Mouse (Mus musculus): ENCODE data around the gene Hc. TPM values are rescaled to one million over a fixed set of nuclear protein-coding genes. Genes with fewer than 3 reads are reported as not detected.

Gene Hc
- polyA plus RNA-seq, 1 experiment from 2014 or later: 0.10 TPM

GRCm38 (mm10) chr2:34971080-34971888, 90.0 kb downstream of the Hc start:
- no peaks in the 10 kb centered on the region for H3K4me1 ChIP-seq
- WGBS: 66% methylated on average over 11 of the region's 11 CpGs
- H3K4me3 ChIP-seq: no peak overlapping the region
- no peak overlapping the region for H3K4me2 ChIP-seq (replicated peaks)
- H3K27ac ChIP-seq: no peak overlapping the region
- no peaks in the 10 kb centered on the region for H3K36me3 ChIP-seq
- no peak for ATAC-seq (ENCODE audit: insufficient number of reproducible peaks, insufficient read depth, low FRiP score, low TSS enrichment)
- no peak overlapping the region for H3K9ac ChIP-seq
- no peaks in the 10 kb centered on the region for H3K9me3 ChIP-seq
- H3K27me3 ChIP-seq: no peaks in the 10 kb centered on the region

DNA sequence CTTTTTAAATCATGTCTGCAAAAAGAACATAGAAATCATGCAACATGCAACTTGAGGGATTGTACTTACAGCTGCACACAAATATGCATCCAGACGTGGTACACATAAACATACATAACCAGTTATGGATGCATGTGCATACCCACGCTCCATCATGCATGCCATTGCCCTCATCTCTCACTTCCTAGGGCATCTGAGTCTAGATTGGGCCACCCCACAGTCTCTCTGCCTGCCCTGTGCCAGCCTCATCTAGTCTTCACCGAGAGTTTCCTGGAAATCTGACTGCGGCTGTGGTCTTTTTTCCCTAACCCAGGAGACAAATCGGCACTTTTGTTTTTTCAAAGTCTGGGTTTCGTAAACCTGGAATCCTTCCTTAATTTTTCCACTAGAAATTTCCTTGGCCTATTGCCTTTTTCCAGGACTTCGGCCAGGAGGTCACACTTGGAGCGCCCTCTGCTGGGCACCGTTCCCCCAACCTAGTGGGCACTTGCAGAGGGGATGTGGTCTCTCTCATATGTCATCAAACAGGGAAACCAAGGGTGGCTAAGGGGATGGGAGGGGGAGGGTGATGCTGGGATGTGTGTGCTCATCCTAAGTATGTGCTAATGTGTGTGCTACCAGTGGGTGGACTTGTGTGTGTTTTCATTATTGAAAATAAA, 91.0 kb downstream of the Hc start:
- H3K27ac ChIP-seq: no peak overlapping the region
- ATAC-seq (ENCODE audit: insufficient number of reproducible peaks, insufficient read depth, low FRiP score, low TSS enrichment): no peak

GRCm38 (mm10) chr2:34969166-34969565, 92.1 kb downstream of the Hc start:
- ATAC-seq (ENCODE audit: insufficient number of reproducible peaks, insufficient read depth, low FRiP score, low TSS enrichment): no peak
- no peaks in the 10 kb centered on the region for H3K9me3 ChIP-seq
- H3K27me3 ChIP-seq: no peaks in the 10 kb centered on the region

More for the DNA sequence above, 91.0 kb downstream of the Hc start:
- H3K4me2 ChIP-seq (replicated peaks): no peak overlapping the region
- no peaks in the 10 kb centered on the region for H3K9me3 ChIP-seq
- no peaks in the 10 kb centered on the region for H3K27me3 ChIP-seq
- 36% methylated on average over 9 of the region's 9 CpGs for WGBS
- no peak overlapping the region for H3K4me3 ChIP-seq
- no peak overlapping the region for H3K9ac ChIP-seq
- no peaks in the 10 kb centered on the region for H3K36me3 ChIP-seq
- 0 out of 2 replicates have a peak, but pooled peaks cover 1% of the 10 kb centered on the region for H3K4me1 ChIP-seq

GRCm38 (mm10) chr2:34966243-34966934, 94.8 kb downstream of the Hc start:
- Histone ChIP-seq H3K4me3 (no peak overlapping the region), H3K27me3 (no peaks in the 10 kb centered on the region), H3K9ac (no peak overlapping the region), H3K27ac (no peak overlapping the region), H3K9me3 (no peaks in the 10 kb centered on the region), H3K4me1 (peaks cover 13% of the 10 kb centered on the region), H3K4me2 (replicated peaks) (no peak overlapping the region), H3K36me3 (no peaks in the 10 kb centered on the region)
- no peak for ATAC-seq (ENCODE audit: insufficient number of reproducible peaks, insufficient read depth, low FRiP score, low TSS enrichment)
- WGBS: 88% methylated on average over 8 of the region's 8 CpGs

More at GRCm38 (mm10) chr2:34969166-34969565, 92.1 kb downstream of the Hc start:
- 81% methylated on average over 7 of the region's 7 CpGs for WGBS
- Histone ChIP-seq H3K9ac (no peak overlapping the region), H3K4me3 (no peak overlapping the region), H3K36me3 (no peaks in the 10 kb centered on the region), H3K27ac (no peak overlapping the region), H3K4me1 (0 out of 2 replicates have a peak, but pooled peaks cover 8% of the 10 kb centered on the region), H3K4me2 (replicated peaks) (no peak overlapping the region)

DNA sequence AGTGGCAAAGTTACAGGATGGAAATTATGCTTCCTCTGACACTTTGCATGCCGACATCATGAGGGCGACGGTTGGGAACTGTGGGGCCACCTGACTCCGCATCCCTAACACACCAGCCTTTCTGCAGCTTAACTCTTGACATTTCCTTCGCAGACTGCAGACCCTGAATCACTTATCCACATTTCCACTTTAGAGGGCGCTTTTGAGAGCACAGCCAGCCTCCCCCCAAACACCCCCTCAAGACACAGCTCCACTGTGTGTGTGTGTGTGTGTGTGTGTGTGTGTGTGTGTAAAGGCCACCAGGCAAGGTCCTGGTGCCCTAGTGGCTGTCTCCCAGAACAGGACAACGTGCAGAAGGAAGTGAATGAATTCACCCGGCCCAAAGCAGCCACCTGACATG, 95.4 kb downstream of the Hc start:
- Histone ChIP-seq H3K9ac (no peak overlapping the region), H3K9me3 (no peaks in the 10 kb centered on the region), H3K4me3 (no peak overlapping the region), H3K36me3 (no peaks in the 10 kb centered on the region), H3K27me3 (no peaks in the 10 kb centered on the region), H3K4me2 (replicated peaks) (no peak overlapping the region), H3K27ac (no peak overlapping the region), H3K4me1 (peaks cover 16% of the 10 kb centered on the region)
- 72% methylated on average over 8 of the region's 8 CpGs for WGBS
- no peak for ATAC-seq (ENCODE audit: insufficient number of reproducible peaks, insufficient read depth, low FRiP score, low TSS enrichment)

DNA sequence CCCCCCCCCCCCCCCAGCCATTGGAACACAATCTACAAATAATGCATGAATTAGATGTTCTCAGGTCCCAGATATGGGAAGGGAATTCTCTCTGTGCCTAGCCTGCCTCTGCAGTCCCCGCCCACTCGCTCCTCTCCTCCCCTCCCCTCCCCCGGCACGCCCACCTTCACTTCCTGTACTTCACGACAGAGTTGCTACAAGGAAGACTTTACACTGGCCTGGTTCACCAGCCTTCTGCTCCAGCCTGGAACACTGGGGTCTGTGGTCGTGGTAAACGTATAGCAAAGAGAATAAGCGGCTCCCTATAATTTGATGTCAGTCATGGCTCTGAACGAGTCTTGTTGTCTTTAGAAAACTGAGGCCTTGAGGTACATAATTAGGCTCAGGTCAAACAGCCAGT, 95.9 kb downstream of the Hc start:
- WGBS: 28% methylated on average over 9 of the region's 9 CpGs
- Histone ChIP-seq H3K4me1 (peaks cover 16% of the 10 kb centered on the region), H3K27ac (no peak overlapping the region), H3K36me3 (no peaks in the 10 kb centered on the region), H3K9me3 (no peaks in the 10 kb centered on the region), H3K4me2 (replicated peaks) (peak overlapping the region; percentile 27; the same call in 1 of the 2 replicates), H3K4me3 (no peak overlapping the region), H3K27me3 (no peaks in the 10 kb centered on the region), H3K9ac (no peak overlapping the region)
- no peak for ATAC-seq (ENCODE audit: insufficient number of reproducible peaks, insufficient read depth, low FRiP score, low TSS enrichment)

DNA sequence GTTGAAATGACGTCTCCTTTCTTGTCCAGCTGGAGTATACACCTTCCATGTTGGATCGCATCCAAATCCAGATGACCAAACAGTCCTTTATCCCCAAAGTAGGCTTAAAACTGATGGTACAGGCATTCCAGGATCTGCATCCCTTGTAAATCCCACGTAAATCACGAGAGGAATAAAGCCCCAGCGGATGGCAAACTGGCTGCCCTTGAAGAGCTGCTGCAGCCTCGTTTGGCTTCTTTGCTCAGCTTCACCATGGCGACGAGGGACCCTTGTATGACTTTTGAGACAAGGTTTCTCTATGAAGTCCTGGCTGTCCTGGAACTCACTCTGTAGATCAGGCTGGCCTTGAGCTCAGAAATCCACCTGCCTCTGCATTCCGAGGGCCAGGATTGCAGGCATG, 96.6 kb downstream of the Hc start:
- H3K9ac ChIP-seq: no peak overlapping the region
- H3K36me3 ChIP-seq: no peaks in the 10 kb centered on the region
- H3K4me1 ChIP-seq: peaks cover 16% of the 10 kb centered on the region
- ATAC-seq (ENCODE audit: insufficient number of reproducible peaks, insufficient read depth, low FRiP score, low TSS enrichment): no peak
- no peak overlapping the region for H3K4me2 ChIP-seq (replicated peaks)
- 81% methylated on average over 9 of the region's 9 CpGs for WGBS
- no peaks in the 10 kb centered on the region for H3K9me3 ChIP-seq
- H3K27me3 ChIP-seq: no peaks in the 10 kb centered on the region
- H3K4me3 ChIP-seq: no peak overlapping the region
- no peak overlapping the region for H3K27ac ChIP-seq

GRCm38 (mm10) chr2:34964230-34964629, 97.0 kb downstream of the Hc start:
- H3K4me2 ChIP-seq (replicated peaks): no peak overlapping the region
- H3K4me3 ChIP-seq: no peak overlapping the region
- no peak for ATAC-seq (ENCODE audit: insufficient number of reproducible peaks, insufficient read depth, low FRiP score, low TSS enrichment)
- no peak overlapping the region for H3K27ac ChIP-seq
- H3K9me3 ChIP-seq: no peaks in the 10 kb centered on the region
- H3K4me1 ChIP-seq: peaks cover 16% of the 10 kb centered on the region
- H3K9ac ChIP-seq: no peak overlapping the region
- no peaks in the 10 kb centered on the region for H3K27me3 ChIP-seq
- 91% methylated on average over 6 of the region's 6 CpGs for WGBS
- H3K36me3 ChIP-seq: no peaks in the 10 kb centered on the region

GRCm38 (mm10) chr2:34963371-34963956, 97.8 kb downstream of the Hc start:
- Histone ChIP-seq H3K4me1 (peaks cover 16% of the 10 kb centered on the region), H3K36me3 (no peaks in the 10 kb centered on the region)

DNA sequence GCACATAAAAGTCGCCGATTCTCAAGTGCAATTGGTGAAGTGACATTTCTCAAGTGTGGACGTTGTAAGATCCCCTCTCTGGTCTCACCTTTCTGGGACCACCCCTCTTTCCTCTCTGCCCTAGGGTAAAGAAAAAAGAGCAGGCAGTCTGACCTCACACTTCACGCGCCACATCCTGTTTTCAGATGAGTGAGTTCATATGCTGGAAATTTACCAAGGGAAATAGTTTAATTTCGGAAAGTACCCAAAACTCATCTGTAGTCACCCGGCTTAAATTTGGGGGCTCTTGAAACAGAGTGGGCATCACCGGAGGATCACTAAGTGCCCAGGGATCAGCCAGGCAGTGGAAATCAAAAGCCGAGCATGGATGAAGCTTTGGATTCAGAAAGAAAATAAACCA, 98.3 kb downstream of the Hc start:
- H3K27me3 ChIP-seq: no peaks in the 10 kb centered on the region
- no peak overlapping the region for H3K4me2 ChIP-seq (replicated peaks)
- WGBS: 71% methylated on average over 9 of the region's 9 CpGs
- no peak overlapping the region for H3K9ac ChIP-seq
- H3K36me3 ChIP-seq: no peaks in the 10 kb centered on the region
- no peak for ATAC-seq (ENCODE audit: insufficient number of reproducible peaks, insufficient read depth, low FRiP score, low TSS enrichment)
- H3K27ac ChIP-seq: no peak overlapping the region
- H3K4me3 ChIP-seq: no peak overlapping the region
- no peaks in the 10 kb centered on the region for H3K9me3 ChIP-seq
- peaks cover 16% of the 10 kb centered on the region for H3K4me1 ChIP-seq

More at GRCm38 (mm10) chr2:34963371-34963956, 97.8 kb downstream of the Hc start:
- H3K27ac ChIP-seq: no peak overlapping the region
- H3K27me3 ChIP-seq: no peaks in the 10 kb centered on the region
- H3K9ac ChIP-seq: no peak overlapping the region
- ATAC-seq (ENCODE audit: insufficient number of reproducible peaks, insufficient read depth, low FRiP score, low TSS enrichment): no peak
- WGBS: 76% methylated on average over 13 of the region's 13 CpGs
- no peak overlapping the region for H3K4me3 ChIP-seq
- no peaks in the 10 kb centered on the region for H3K9me3 ChIP-seq
- H3K4me2 ChIP-seq (replicated peaks): no peak overlapping the region

DNA sequence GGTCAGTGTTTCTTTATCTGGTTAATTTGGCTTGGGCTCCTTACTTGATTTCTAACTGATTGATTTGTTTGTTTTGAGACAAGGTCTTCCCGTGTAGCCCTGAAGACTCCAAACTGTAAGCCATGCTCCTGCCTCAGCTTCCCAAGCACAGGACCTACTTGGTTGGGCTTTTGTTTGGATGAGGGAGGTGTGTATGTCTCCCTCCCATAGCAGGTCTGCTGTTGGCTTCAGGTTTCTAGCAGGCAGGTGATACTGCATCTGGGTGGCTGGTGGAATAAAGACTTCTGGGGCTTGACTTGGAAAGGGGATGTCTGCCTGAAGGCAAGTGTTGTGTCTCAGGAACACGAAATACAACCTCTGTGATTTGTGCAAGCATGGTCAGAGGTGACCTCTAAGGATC, 99.0 kb downstream of the Hc start:
- ATAC-seq (ENCODE audit: insufficient number of reproducible peaks, insufficient read depth, low FRiP score, low TSS enrichment): no peak
- no peaks in the 10 kb centered on the region for H3K9me3 ChIP-seq

More for the DNA sequence above, 99.0 kb downstream of the Hc start:
- Histone ChIP-seq H3K4me3 (no peak overlapping the region), H3K36me3 (no peaks in the 10 kb centered on the region), H3K4me1 (peaks cover 16% of the 10 kb centered on the region), H3K4me2 (replicated peaks) (no peak overlapping the region), H3K27ac (no peak overlapping the region), H3K27me3 (no peaks in the 10 kb centered on the region), H3K9ac (no peak overlapping the region)
- 69% methylated on average over 2 of the region's 2 CpGs for WGBS

Data from embryonic facial prominence, embryonic 12.5 days (tissue).